7 mouse cellular contexts compared by ENCODE assay signal in the genomic region with DNA sequence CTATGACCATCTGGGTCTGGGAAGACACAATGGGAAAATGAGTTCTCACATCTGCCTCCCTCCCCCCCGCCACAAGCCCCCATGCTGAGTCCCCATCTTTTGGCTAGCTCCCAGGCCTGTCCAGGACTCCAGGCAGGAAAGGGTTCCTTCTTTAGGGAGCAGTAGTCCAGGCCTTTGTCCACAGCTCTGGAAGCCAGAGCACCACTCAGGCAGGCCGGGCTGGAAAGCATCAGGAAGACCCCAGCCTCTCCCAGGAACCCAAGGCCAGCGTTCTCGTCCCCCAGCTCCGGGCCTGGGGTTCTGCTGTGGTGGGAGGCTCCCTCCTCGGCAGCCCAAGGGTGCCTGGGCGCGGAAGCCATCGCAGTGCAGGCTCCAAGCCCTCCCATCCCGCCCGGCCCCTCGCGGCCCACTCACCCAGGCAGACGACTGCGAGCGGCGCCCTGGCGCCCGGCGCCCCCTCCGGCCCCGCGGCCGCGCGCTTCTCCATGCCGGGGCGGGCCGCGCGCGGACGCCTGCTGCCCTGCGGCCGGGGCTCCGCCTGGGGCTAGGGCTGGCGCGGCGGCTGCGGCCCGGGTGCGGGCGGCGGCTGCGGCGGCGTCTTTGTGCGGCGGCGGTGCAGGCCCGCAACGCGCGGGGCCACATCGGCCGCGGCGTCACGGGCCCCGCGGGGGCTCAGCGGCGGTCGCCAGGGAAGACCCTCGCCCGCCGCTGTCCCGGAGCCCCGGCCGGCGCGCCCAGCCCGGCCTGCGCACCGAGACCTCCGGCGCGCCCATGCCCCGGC. TPM values are rescaled to one million over a fixed set of nuclear protein-coding genes. Genes with fewer than 3 reads are reported as not detected.
DNase-seq lines count a peak whose midpoint lies in the region; ATAC-seq and TF ChIP-seq lines count a peak whose summit lies in the region.

No protein-coding gene starts in this region.

- peak overlapping the region; percentile 57 for H3K4me3 ChIP-seq in lung, postnatal 0 days (ENCODE audit: low read depth, low read length)
- peak overlapping the region; percentile 61 for H3K4me3 ChIP-seq in heart, postnatal 0 days (ENCODE audit: low read depth, low read length)
- peak overlapping the region; percentile 53 for H3K4me3 ChIP-seq in liver, embryonic 16.5 days (ENCODE audit: low read depth, low read length)

- H3K9me3 ChIP-seq in lung, postnatal 0 days (ENCODE audit: low read length) = no peaks in the 10 kb centered on the region
- H3K9me3 ChIP-seq in heart, postnatal 0 days (replicated peaks; ENCODE audit: control insufficient read depth, low read length) = no peaks in the 10 kb centered on the region
- no peaks in the 10 kb centered on the region for H3K9me3 ChIP-seq in liver, embryonic 16.5 days (replicated peaks; ENCODE audit: control insufficient read depth, low read length)

- no peaks in the 10 kb centered on the region for H3K36me3 ChIP-seq in lung, postnatal 0 days (ENCODE audit: insufficient read depth, low read length)
- H3K36me3 ChIP-seq in heart, postnatal 0 days (replicated peaks; ENCODE audit: control insufficient read depth, insufficient read depth, low read length) = no peaks in the 10 kb centered on the region
- H3K36me3 ChIP-seq in liver, embryonic 16.5 days (ENCODE audit: control insufficient read depth, insufficient read depth) = no peaks in the 10 kb centered on the region

- no peaks in the 10 kb centered on the region for H3K27me3 ChIP-seq in lung, postnatal 0 days (replicated peaks; ENCODE audit: insufficient read depth, low read length)
- H3K27me3 ChIP-seq in heart, postnatal 0 days (ENCODE audit: control insufficient read depth, insufficient read depth, low read length) = peaks cover 33% of the 10 kb centered on the region
- peaks cover 33% of the 10 kb centered on the region for H3K27me3 ChIP-seq in liver, embryonic 16.5 days (ENCODE audit: control insufficient read depth, insufficient read depth, low read depth, low read length)

- H3K27ac ChIP-seq in lung, postnatal 0 days (ENCODE audit: low read length) = no peak overlapping the region
- no peak overlapping the region for H3K27ac ChIP-seq in heart, postnatal 0 days (ENCODE audit: low read depth)
- H3K27ac ChIP-seq in liver, embryonic 16.5 days (ENCODE audit: low read length) = no peak overlapping the region

- DNase-seq in lung, postnatal 0 days (ENCODE audit: low spot score) = peak; percentile 26
- no peak for DNase-seq in lung, postnatal 14 days
- peak; percentile 47 for DNase-seq in embryo, embryonic 10 days (ENCODE audit: low spot score)
- DNase-seq in heart, postnatal 0 days (ENCODE audit: low spot score) = no peak
- no peak for DNase-seq in adipocyte (ENCODE audit: low spot score)
- no peak for DNase-seq in urinary bladder, postnatal 10 days (ENCODE audit: low spot score)

- WGBS in lung, postnatal 0 days = 2% methylated on average over 20 of the region's 79 CpGs
- 0% methylated on average over 43 of the region's 79 CpGs for WGBS in heart, postnatal 0 days
- WGBS in liver, embryonic 16.5 days (ENCODE audit: insufficient replicate concordance) = under 1% methylated on average over 47 of the region's 79 CpGs

- TF ChIP-seq EP300 in lung, postnatal 0 days (IDR thresholded peaks at IDR 0.05) = no peak
- no peak for TF ChIP-seq EP300 in heart, postnatal 0 days (IDR thresholded peaks at IDR 0.05; ENCODE audit: low read depth)

- H3K4me1 ChIP-seq in lung, postnatal 0 days (ENCODE audit: insufficient read depth, low read depth, low read length) = no peaks in the 10 kb centered on the region
- 0 out of 2 replicates have a peak, but pooled peaks cover 7% of the 10 kb centered on the region for H3K4me1 ChIP-seq in heart, postnatal 0 days (ENCODE audit: control insufficient read depth, insufficient read depth)
- no peaks in the 10 kb centered on the region for H3K4me1 ChIP-seq in liver, embryonic 16.5 days (ENCODE audit: control insufficient read depth, low read depth, low read length)

- H3K9ac ChIP-seq in lung, postnatal 0 days (replicated peaks; ENCODE audit: low read depth) = peak overlapping the region; percentile 36; the same call in 1 of the 2 replicates
- H3K9ac ChIP-seq in heart, postnatal 0 days (replicated peaks; ENCODE audit: low read depth, low read length) = peak overlapping the region; percentile 43; the same call in 1 of the 2 replicates
- no peak overlapping the region; the same call in 1 of the 2 replicates for H3K9ac ChIP-seq in liver, embryonic 16.5 days (ENCODE audit: low read depth, low read length)

- TF ChIP-seq CTCF in lung, postnatal 0 days (IDR thresholded peaks at IDR 0.05) = no peak
- TF ChIP-seq CTCF in heart, postnatal 0 days (IDR thresholded peaks at IDR 0.05; ENCODE audit: low read depth) = no peak

- peak; percentile 63 for ATAC-seq in lung, postnatal 0 days
- peak; percentile 41; the same call in 1 of the 2 replicates for ATAC-seq in heart, postnatal 0 days (ENCODE audit: insufficient read depth, low read depth)
- peak; percentile 47; the same call in 1 of the 2 replicates for ATAC-seq in liver, embryonic 16.5 days (ENCODE audit: low read depth)

- H3K4me2 ChIP-seq in lung, postnatal 0 days (replicated peaks; ENCODE audit: low read depth, low read length) = peak overlapping the region; percentile 86
- peak overlapping the region; percentile 99 for H3K4me2 ChIP-seq in heart, postnatal 0 days (ENCODE audit: low read depth, low read length)
- peak overlapping the region; percentile 62 for H3K4me2 ChIP-seq in liver, embryonic 16.5 days (ENCODE audit: low read depth, low read length)

RNA-seq across cellular contexts. Expression of gene Lrp3, which starts 0.7 kb away (rescaled TPM):
- polyA plus RNA-seq in lung, postnatal 0 days (2015; fragmentation: Nextera tagmentation; extraction: Ambion mirVana) = 6.6 and 8.5 TPM in 2 replicates
- total RNA-seq in heart, postnatal 0 days (2014; rRNA removed; ENCODE audit: low replicate concordance) = 3.3 and 3.5 TPM in 2 replicates
- polyA plus RNA-seq in heart, postnatal 0 days (2015; fragmentation: Nextera tagmentation; extraction: Ambion mirVana) = 1.3 and 1.4 TPM in 2 replicates
- polyA plus RNA-seq in liver, embryonic 16.5 days (2015; fragmentation: Nextera tagmentation; extraction: Ambion mirVana) = 0.39 and 0.42 TPM in 2 replicates

RNA-seq across cellular contexts. Expression of gene Slc7a10, which starts 28.4 kb away (rescaled TPM):
- polyA plus RNA-seq in lung, postnatal 0 days (2015; fragmentation: Nextera tagmentation; extraction: Ambion mirVana) = 20.1 and 21.7 TPM in 2 replicates
- 0.11 TPM in 1 of 2 replicates, not detected in the other for total RNA-seq in heart, postnatal 0 days (2014; rRNA removed; ENCODE audit: low replicate concordance)
- 0.15 and 1.1 TPM in 2 replicates for polyA plus RNA-seq in heart, postnatal 0 days (2015; fragmentation: Nextera tagmentation; extraction: Ambion mirVana)
- 0.50 and 0.64 TPM in 2 replicates for polyA plus RNA-seq in liver, embryonic 16.5 days (2015; fragmentation: Nextera tagmentation; extraction: Ambion mirVana)

Comparison
In these comparisons a context has a peak if more than half of its experiments do, and no peak if none do; other contexts are left out.
1. DNase-seq: peak in lung, postnatal 0 days (single experiment) and embryo, embryonic 10 days (single experiment); none in lung, postnatal 14 days (single experiment), heart, postnatal 0 days (single experiment), adipocyte (single experiment) and urinary bladder, postnatal 10 days (single experiment).
2. RNA of gene Slc7a10, which starts 28.4 kb away (polyA plus RNA-seq): 20.1 to 21.7 TPM in lung, postnatal 0 days; 0.50 to 0.64 TPM in liver, embryonic 16.5 days and 0.15 to 1.1 TPM in heart, postnatal 0 days; every median in the first group is over 10 times any median in the second.
3. Peak in every context shown above with its lines, with median percentiles within 50 percentile points of each other: ATAC-seq, H3K4me2 ChIP-seq and H3K4me3 ChIP-seq.